Mouse (Mus musculus): ENCODE data around the gene Adam11. TPM values are rescaled to one million over a fixed set of nuclear protein-coding genes. Genes with fewer than 3 reads are reported as not detected.

The Adam11 gene
- total and polyA plus RNA-seq, 2 experiments, result 2.1 to 8.7 TPM

GRCm38 (mm10) chr11:102820432-102820831 is 59.2 kb downstream of the Adam11 start:
- H3K27ac ChIP-seq (replicated peaks; ENCODE audit: insufficient read depth, low read depth, low read length), result no peak overlapping the region
- DNase-seq (ENCODE audit: extremely low read depth, low read depth, low spot score), result no peak
- H3K4me1 ChIP-seq (ENCODE audit: control insufficient read depth, insufficient read depth, low read length), result no peaks in the 10 kb centered on the region
- no peak overlapping the region for H3K4me3 ChIP-seq (ENCODE audit: insufficient read depth, low read depth, low read length)
- WGBS, result 33% methylated on average over 3 of the region's 3 CpGs
- H3K79me2 ChIP-seq (ENCODE audit: control insufficient read depth, insufficient read depth, low read length), result no peaks in the 10 kb centered on the region
- H3K9ac ChIP-seq (ENCODE audit: low read depth, low read length), result no peak overlapping the region
- TF ChIP-seq CTCF (IDR thresholded peaks at IDR 0.05; ENCODE audit: low read depth, low read length) (no peak), POLR2A (IDR thresholded peaks at IDR 0.05; ENCODE audit: extremely low read depth, insufficient read depth, low read length) (no peak)
- H3K36me3 ChIP-seq (ENCODE audit: control insufficient read depth, insufficient read depth, low read length), result no peaks in the 10 kb centered on the region
- H3K27me3 ChIP-seq (ENCODE audit: control insufficient read depth, insufficient read depth, low read length), result peaks cover 23% of the 10 kb centered on the region

- no peaks in the 10 kb centered on the region for H3K4me1 ChIP-seq (ENCODE audit: control insufficient read depth, insufficient read depth, low read length)
- 50% methylated on average over 6 of the region's 6 CpGs for WGBS
- no peaks in the 10 kb centered on the region for H3K36me3 ChIP-seq (ENCODE audit: control insufficient read depth, insufficient read depth, low read length)
- H3K27me3 ChIP-seq (ENCODE audit: control insufficient read depth, insufficient read depth, low read length), result peaks cover 19% of the 10 kb centered on the region
- no peak for DNase-seq (ENCODE audit: extremely low read depth, low read depth, low spot score)
- H3K79me2 ChIP-seq (ENCODE audit: control insufficient read depth, insufficient read depth, low read length), result no peaks in the 10 kb centered on the region
- H3K9ac ChIP-seq (ENCODE audit: low read depth, low read length), result no peak overlapping the region
- H3K27ac ChIP-seq (replicated peaks; ENCODE audit: insufficient read depth, low read depth, low read length), result no peak overlapping the region
- no peak overlapping the region for H3K4me3 ChIP-seq (ENCODE audit: insufficient read depth, low read depth, low read length)
- TF ChIP-seq POLR2A (IDR thresholded peaks at IDR 0.05; ENCODE audit: extremely low read depth, insufficient read depth, low read length) (no peak), CTCF (IDR thresholded peaks at IDR 0.05; ENCODE audit: low read depth, low read length) (no peak)
Observed at GRCm38 (mm10) chr11:102821231-102821630, 60.0 kb downstream of the Adam11 start.

DNA sequence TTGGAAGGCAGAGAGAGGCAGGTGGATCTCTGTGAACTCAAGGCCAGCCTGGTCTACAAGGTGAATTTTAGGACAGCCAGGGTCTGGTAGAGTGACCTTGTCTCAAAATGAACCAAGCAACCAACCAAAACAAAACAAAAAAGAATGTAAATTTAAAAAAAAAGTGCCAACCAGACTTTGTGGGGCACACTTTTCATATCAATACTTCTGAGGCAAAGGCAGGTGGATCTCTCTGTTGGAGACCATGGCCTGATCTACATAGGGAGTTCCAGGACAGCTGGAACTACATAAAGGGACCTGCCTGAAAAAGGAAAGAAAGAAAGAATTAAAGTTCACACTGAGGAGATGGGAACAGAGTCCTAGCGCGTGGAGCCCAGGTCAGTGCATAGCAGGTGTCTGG is 65.2 kb downstream of the Adam11 start:
- Histone ChIP-seq H3K4me1 (ENCODE audit: control insufficient read depth, insufficient read depth, low read length) (no peaks in the 10 kb centered on the region), H3K27ac (replicated peaks; ENCODE audit: insufficient read depth, low read depth, low read length) (no peak overlapping the region), H3K36me3 (ENCODE audit: control insufficient read depth, insufficient read depth, low read length) (no peaks in the 10 kb centered on the region), H3K27me3 (ENCODE audit: control insufficient read depth, insufficient read depth, low read length) (peaks cover 5% of the 10 kb centered on the region), H3K79me2 (ENCODE audit: control insufficient read depth, insufficient read depth, low read length) (no peaks in the 10 kb centered on the region), H3K4me3 (ENCODE audit: insufficient read depth, low read depth, low read length) (no peak overlapping the region), H3K9ac (ENCODE audit: low read depth, low read length) (no peak overlapping the region)
- 89% methylated on average over 2 of the region's 2 CpGs for WGBS
- DNase-seq (ENCODE audit: extremely low read depth, low read depth, low spot score), result no peak
- no peak for TF ChIP-seq CTCF (IDR thresholded peaks at IDR 0.05; ENCODE audit: low read depth, low read length)
- no peak for TF ChIP-seq POLR2A (IDR thresholded peaks at IDR 0.05; ENCODE audit: extremely low read depth, insufficient read depth, low read length)

- Histone ChIP-seq H3K27me3 (ENCODE audit: control insufficient read depth, insufficient read depth, low read length) (peaks cover 5% of the 10 kb centered on the region), H3K79me2 (ENCODE audit: control insufficient read depth, insufficient read depth, low read length) (no peaks in the 10 kb centered on the region), H3K4me3 (ENCODE audit: insufficient read depth, low read depth, low read length) (no peak overlapping the region), H3K9ac (ENCODE audit: low read depth, low read length) (no peak overlapping the region), H3K27ac (replicated peaks; ENCODE audit: insufficient read depth, low read depth, low read length) (no peak overlapping the region), H3K4me1 (ENCODE audit: control insufficient read depth, insufficient read depth, low read length) (no peaks in the 10 kb centered on the region), H3K36me3 (ENCODE audit: control insufficient read depth, insufficient read depth, low read length) (no peaks in the 10 kb centered on the region)
- TF ChIP-seq POLR2A (IDR thresholded peaks at IDR 0.05; ENCODE audit: extremely low read depth, insufficient read depth, low read length), result no peak
- no peak for TF ChIP-seq CTCF (IDR thresholded peaks at IDR 0.05; ENCODE audit: low read depth, low read length)
- 65% methylated on average over 4 of the region's 4 CpGs for WGBS
- no peak for DNase-seq (ENCODE audit: extremely low read depth, low read depth, low spot score)
Observed at GRCm38 (mm10) chr11:102827097-102827496, 65.9 kb downstream of the Adam11 start.

Other genes starting within 250 kb of the Adam11 start
- 9.2 TPM in 2 replicates for gene Gpatch8, start 205.0 kb upstream of the Adam11 start, total RNA-seq (2014; rRNA removed)
- 5.1 and 6.0 TPM in 2 replicates for gene Gpatch8, start 205.0 kb upstream of the Adam11 start, polyA plus RNA-seq (2012; rRNA removed)
- not detected in 2 replicates for gene Gm11627, start 182.0 kb upstream of the Adam11 start, total RNA-seq (2014; rRNA removed)
- gene Gm11627, start 182.0 kb upstream of the Adam11 start, polyA plus RNA-seq (2012; rRNA removed), result not detected in 2 replicates
- 0.07 and 0.09 TPM in 2 replicates for gene Fzd2, start 157.0 kb upstream of the Adam11 start, total RNA-seq (2014; rRNA removed)
- 0.19 and 0.24 TPM in 2 replicates for gene Fzd2, start 157.0 kb upstream of the Adam11 start, polyA plus RNA-seq (2012; rRNA removed)
- gene Meioc, start 97.7 kb upstream of the Adam11 start, total RNA-seq (2014; rRNA removed), result not detected in 2 replicates
- not detected in 2 replicates for gene Meioc, start 97.7 kb upstream of the Adam11 start, polyA plus RNA-seq (2012; rRNA removed)
- gene Ccdc43, start 63.7 kb upstream of the Adam11 start, total RNA-seq (2014; rRNA removed), result 11.5 and 11.8 TPM in 2 replicates
- 5.7 and 6.2 TPM in 2 replicates for gene Ccdc43, start 63.7 kb upstream of the Adam11 start, polyA plus RNA-seq (2012; rRNA removed)
- 0.46 and 0.47 TPM in 2 replicates for gene Gjc1, start 58.3 kb downstream of the Adam11 start, total RNA-seq (2014; rRNA removed)
- gene Gjc1, start 58.3 kb downstream of the Adam11 start, polyA plus RNA-seq (2012; rRNA removed), result 0.11 and 0.26 TPM in 2 replicates
- gene Higd1b, start 74.4 kb downstream of the Adam11 start, total RNA-seq (2014; rRNA removed), result not detected in 2 replicates
- not detected in 2 replicates for gene Higd1b, start 74.4 kb downstream of the Adam11 start, polyA plus RNA-seq (2012; rRNA removed)
- 16.2 and 24.1 TPM in 2 replicates for gene Eftud2, start 119.5 kb downstream of the Adam11 start, total RNA-seq (2014; rRNA removed)
- gene Eftud2, start 119.5 kb downstream of the Adam11 start, polyA plus RNA-seq (2012; rRNA removed), result 41.5 and 53.3 TPM in 2 replicates
- gene Ccdc103, start 119.8 kb downstream of the Adam11 start, total RNA-seq (2014; rRNA removed), result 0.09 TPM in 1 of 2 replicates, not detected in the other
- gene Ccdc103, start 119.8 kb downstream of the Adam11 start, polyA plus RNA-seq (2012; rRNA removed), result 0.06 TPM in 1 of 2 replicates, not detected in the other
- gene Fam187a, start 123.7 kb downstream of the Adam11 start, total RNA-seq (2014; rRNA removed), result 0.07 TPM in 1 of 2 replicates, not detected in the other
- gene Fam187a, start 123.7 kb downstream of the Adam11 start, polyA plus RNA-seq (2012; rRNA removed), result not detected in 2 replicates
- 0.18 and 0.20 TPM in 2 replicates for gene Gfap, start 139.5 kb downstream of the Adam11 start, total RNA-seq (2014; rRNA removed)
- 0.29 and 0.35 TPM in 2 replicates for gene Gfap, start 139.5 kb downstream of the Adam11 start, polyA plus RNA-seq (2012; rRNA removed)
- gene Kif18b, start 163.7 kb downstream of the Adam11 start, total RNA-seq (2014; rRNA removed), result 0.09 and 0.27 TPM in 2 replicates
- 0.05 and 0.12 TPM in 2 replicates for gene Kif18b, start 163.7 kb downstream of the Adam11 start, polyA plus RNA-seq (2012; rRNA removed)
- 0.27 TPM in 1 of 2 replicates, not detected in the other for gene C1ql1, start 185.2 kb downstream of the Adam11 start, total RNA-seq (2014; rRNA removed)
- gene C1ql1, start 185.2 kb downstream of the Adam11 start, polyA plus RNA-seq (2012; rRNA removed), result not detected in 2 replicates

Data from liver, adult 2 months (tissue).